Mouse (Mus musculus) Patski (cell line): Measurements from ENCODE around the gene Abhd18. TPM values are rescaled to one million over a fixed set of nuclear protein-coding genes. Genes with fewer than 3 reads are reported as not detected.
A peak's percentile ranks its signal among the peaks of the same experiment; 100 is the strongest.

Experiments
- ATAC-seq: fragments of 100-300 bp; one replicate; pipeline ENCODE4 v1.8.0; 2021
- CTCF ChIA-PET: fragments of 350-600 bp; sonication (Branson Sonifier 250); formaldehyde crosslinking; loops from one replicate; lab custom pipeline; 2022; ENCODE audit warnings: inconsistent platforms; lab: Charles Lee
- POLR2A ChIA-PET: fragments of 350-600 bp; sonication (Branson Sonifier 250); formaldehyde crosslinking; loops from one replicate; lab custom pipeline; 2022; ENCODE audit warnings: antibody characterized with exemption, inconsistent platforms; lab: Charles Lee
- DNase-seq: peaks from one replicate; pipeline ENCODE4 v3.0.0-alpha.2; 2011; ENCODE audit warnings: low read depth, low spot score
- H3K27me3 ChIP-seq: fragments of 371-371 bp; one replicate; pipeline ENCODE4 v1.5.1; 2021
- CTCF ChIP-seq: fragments of 100-300 bp; IDR thresholded peaks from one replicate; pipeline ENCODE4 v1.5.1; 2021
- in situ Hi-C: fragments of 300-500 bp; cut with MboI; formaldehyde crosslinking; loops from 3 replicates; pipeline ENCODE4 v1.11.1; 2018; ENCODE audit warnings: low pct_unique_long_range_greater_than_20kb, mixed read lengths
- polyA plus RNA-seq: library from polyadenylated mRNA; unstranded; gene quantifications from one replicate; pipeline ENCODE4 v1.2.3, GENCODE M21; 2021

The Abhd18 gene
- polyA plus RNA-seq, 1 experiment from 2014 or later, result 20.0 TPM

DNA sequence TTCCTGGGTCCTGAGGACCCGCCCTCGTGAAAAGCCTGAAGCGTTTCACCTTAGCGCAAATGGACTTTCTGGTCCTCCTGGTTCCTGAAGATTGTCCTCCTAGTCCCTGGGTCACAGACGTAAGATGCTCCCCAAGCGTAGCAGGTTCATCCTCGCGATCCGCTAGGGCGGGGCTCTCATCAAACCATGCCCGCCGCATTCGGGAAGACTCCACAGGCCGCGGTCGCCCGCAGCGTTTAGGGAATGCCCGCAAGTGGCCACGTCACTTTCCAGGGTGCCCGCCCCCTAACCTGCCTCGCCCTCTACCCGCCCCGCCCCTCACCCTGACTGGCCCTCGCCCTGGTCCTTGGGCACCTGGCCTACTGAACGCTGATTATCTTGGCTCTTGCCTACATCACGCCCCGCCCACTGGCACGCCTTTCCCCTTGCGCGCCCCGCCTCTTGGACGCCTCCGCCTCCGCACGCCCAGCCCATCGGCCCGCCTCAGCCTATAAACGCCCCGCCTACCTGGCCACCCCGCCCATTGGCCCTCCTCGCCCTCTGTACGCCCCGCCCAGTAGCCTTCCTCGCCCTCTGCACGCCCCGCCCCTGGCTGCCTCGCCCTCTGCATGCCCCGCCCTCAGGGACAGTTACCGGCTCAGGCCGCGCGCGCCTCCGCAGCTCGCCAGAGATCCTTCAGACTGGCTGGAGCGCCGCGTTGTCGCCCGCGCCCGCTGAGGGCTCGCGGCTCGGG is 102.6 kb downstream of the Abhd18 start, which contains the start of gene Larp1b:
Larp1b (plus strand) TSS at position 659 of the 733 bp plus-strand sequence.
- ChIA-PET CTCF (no interaction called here), POLR2A (no interaction called here)
- in situ Hi-C loops, result no loop called here
- no peak for TF ChIP-seq CTCF
- H3K27me3 ChIP-seq, result no peaks in the 10 kb centered on the region
- ATAC-seq, result peak; percentile 84
- DNase-seq, result peak; percentile 93

DNA sequence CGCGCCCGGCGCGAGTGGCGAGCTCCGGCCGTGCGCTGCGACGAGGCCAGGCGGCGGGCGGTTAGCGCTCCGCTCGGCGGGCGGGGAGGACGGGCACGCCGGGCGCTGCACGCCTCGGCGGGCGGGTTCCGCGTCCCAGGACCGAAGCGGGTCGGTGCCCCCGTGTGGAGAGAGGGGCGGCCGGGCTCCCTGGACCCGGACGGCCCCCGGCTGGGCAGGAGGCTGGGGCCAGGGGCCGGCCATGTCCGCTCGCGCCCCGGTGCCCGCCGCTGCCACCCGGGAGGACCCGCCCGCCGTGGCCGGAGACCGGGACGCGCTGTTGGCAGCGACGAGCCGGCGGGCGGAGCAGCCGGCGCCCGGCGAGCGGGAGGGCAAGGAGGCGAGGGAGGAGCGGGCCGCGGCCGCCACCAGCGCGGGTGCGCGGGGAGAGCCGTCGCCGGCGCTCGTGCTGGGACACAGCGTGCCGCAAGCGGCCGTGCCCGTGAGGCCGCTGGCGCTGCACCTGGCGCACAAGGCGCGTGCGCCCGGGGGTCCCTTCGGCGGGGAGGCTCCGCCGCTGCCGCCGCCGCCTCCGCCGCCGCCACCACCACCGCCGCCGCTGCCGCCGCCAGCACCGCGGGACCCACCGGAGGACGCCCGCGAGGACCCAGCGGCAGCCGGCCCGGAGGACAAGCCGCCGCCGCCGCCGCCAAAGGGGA is 103.3 kb downstream of the Abhd18 start:
- DNase-seq (no peak), ATAC-seq (peak; percentile 42)
- no peak for TF ChIP-seq CTCF
- ChIA-PET CTCF (no interaction called here), POLR2A (no interaction called here)
- H3K27me3 ChIP-seq, result no peaks in the 10 kb centered on the region
- in situ Hi-C loops, result loop anchor here (10.0 kb wide), 1 partner anchor 225 kb away; no protein-coding TSS in a partner anchor

DNA sequence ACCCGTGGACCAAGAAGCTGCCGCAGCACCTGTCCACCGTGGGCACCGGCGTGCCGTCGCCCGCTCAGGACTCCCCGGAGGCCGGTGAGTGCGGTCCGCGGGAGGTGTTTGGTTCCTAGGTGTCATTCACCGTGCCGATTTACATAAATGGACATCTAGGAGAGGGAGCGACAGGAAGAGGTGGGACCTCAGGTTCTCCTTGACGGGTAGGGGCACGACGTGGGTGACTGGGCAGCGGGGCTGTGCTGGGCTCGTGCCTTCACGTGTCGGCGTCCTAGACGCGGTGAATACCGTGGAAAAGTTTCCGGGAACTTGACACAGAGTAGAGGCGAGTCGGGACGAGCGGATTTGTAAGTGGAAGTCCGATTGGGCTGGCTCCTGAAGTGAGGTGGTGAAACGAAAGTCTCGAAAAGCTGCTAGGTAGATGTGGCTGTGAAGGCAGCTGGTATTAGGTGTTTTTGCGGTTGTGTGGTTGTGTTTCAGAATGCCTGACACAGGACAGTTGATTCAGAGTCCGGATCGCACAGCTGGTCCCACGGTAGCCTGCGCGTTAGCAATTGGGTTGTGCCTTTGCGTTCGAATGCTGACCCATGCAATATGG is 103.9 kb downstream of the Abhd18 start:
- ChIA-PET CTCF (no interaction called here), POLR2A (no interaction called here)
- no peak for TF ChIP-seq CTCF
- DNase-seq (peak; percentile 59), ATAC-seq (peak; percentile 44)
- in situ Hi-C loops, result loop anchor here (10.0 kb wide), 1 partner anchor 224 kb away; no protein-coding TSS in a partner anchor
- H3K27me3 ChIP-seq, result no peaks in the 10 kb centered on the region

DNA sequence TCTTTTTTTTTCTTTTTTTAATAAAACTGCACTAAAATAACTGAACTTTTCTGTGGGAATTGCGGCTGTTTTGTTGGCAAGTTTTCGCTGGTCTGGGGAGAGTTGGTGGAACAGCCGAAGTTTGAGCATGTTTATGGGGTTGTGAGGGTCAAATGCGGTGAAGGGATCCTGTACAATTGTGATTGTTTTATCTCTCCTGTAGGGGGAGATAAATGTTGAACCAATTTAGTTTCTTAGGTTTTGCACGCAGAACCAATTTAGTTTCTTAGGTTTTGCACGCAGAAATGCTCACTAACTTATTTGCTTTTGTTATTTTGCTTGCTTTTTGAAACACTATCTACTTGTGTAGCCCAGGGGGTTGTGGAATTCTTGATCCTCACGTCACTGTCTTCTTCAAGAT is 104.6 kb downstream of the Abhd18 start:
- in situ Hi-C loops, result loop anchor here (10.0 kb wide), 1 partner anchor 223 kb away; no protein-coding TSS in a partner anchor
- DNase-seq, result peak; percentile 25

DNA sequence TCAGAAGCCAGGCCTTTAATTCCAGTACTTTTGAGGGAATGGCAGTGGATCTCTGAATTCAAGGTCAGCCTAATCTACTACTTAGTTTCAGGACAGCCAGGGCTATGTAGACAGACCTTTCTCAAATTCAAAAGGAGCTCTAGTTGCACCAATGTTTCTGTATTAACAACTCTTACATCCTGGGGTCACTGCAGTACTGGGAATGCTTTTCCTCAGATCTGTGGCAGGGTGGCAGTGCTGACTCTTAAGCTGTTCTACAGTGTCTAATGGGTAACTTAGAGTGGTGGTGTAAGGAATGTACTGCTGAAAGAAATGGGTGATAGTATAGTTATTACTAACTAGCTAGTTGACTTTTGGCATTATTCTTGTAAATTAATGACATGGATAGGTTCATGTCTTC is 105.8 kb downstream of the Abhd18 start:
- ChIA-PET CTCF (interaction anchor here (0.7 to 2.0 kb wide), 13 partner anchors 8 to 230 kb away, joined by 3 to 8 read pairs (median 4); no protein-coding TSS in a partner anchor), POLR2A (interaction anchor here (0.6 kb wide), 1 partner anchor 164 kb away, joined by 4 read pairs; no protein-coding TSS in a partner anchor)
- no peak for ATAC-seq
- TF ChIP-seq CTCF, result no peak
- no peaks in the 10 kb centered on the region for H3K27me3 ChIP-seq
- no peak for DNase-seq
- in situ Hi-C loops, result loop anchor here (10.0 kb wide), 1 partner anchor 222 kb away; no protein-coding TSS in a partner anchor

More for the DNA sequence above, 104.6 kb downstream of the Abhd18 start:
- no peaks in the 10 kb centered on the region for H3K27me3 ChIP-seq
- ChIA-PET CTCF (no interaction called here), POLR2A (no interaction called here)
- ATAC-seq, result no peak
- TF ChIP-seq CTCF, result no peak

DNA sequence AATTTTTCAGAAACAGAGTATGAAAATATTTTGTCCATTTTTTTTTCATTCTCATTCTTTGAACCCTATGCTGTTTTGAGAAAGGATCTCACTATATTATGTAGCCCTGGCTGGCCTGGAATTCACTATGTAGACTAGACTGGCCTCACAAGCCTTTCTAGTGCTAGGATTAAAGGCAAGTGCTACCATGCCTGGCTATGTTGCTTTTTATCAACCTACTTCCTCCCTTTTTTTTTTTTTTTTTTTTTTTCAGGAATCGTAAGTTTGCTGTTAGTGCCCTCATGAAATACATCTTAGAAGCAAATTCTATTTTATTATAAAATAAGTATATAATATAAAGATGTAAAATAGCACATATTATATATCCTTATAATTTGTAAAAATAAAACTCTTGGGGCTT is 108.0 kb downstream of the Abhd18 start:
- CTCF ChIA-PET, result no interaction called here
- POLR2A ChIA-PET, result no interaction called here
- no peak for ATAC-seq
- in situ Hi-C loops, result loop anchor here (10.0 kb wide), 1 partner anchor 220 kb away; no protein-coding TSS in a partner anchor
- TF ChIP-seq CTCF, result no peak
- no peaks in the 10 kb centered on the region for H3K27me3 ChIP-seq
- DNase-seq, result no peak

DNA sequence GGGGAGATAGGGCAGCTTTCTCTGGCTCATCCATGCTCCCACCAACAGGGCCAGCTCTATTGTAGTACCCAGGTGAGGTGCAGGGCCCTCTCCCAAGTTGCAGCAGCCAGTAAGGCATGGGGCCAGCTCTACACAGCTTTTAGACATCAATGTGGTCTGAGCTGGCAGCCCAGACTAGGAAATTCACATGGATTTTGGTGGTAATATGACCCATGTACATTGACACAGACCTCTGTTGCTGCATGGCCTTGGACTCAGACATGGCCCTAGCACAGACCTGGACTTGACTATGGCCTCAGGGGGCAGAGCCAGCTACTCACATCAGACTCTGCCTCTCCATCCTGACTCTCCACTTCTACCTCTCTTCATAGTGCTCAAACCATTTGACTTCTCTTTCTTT is 112.1 kb downstream of the Abhd18 start:
- ChIA-PET POLR2A (interaction anchor here (0.6 kb wide), 1 partner anchor 66 kb away, joined by 3 read pairs; no protein-coding TSS in a partner anchor), CTCF (interaction anchor here (5.0 kb wide), 1 partner anchor 14 kb away, joined by 19 read pairs; no protein-coding TSS in a partner anchor)
- in situ Hi-C loops, result loop anchor here (10.0 kb wide), 1 partner anchor 216 kb away; no protein-coding TSS in a partner anchor
- H3K27me3 ChIP-seq, result no peaks in the 10 kb centered on the region
- no peak for DNase-seq
- no peak for TF ChIP-seq CTCF
- no peak for ATAC-seq

DNA sequence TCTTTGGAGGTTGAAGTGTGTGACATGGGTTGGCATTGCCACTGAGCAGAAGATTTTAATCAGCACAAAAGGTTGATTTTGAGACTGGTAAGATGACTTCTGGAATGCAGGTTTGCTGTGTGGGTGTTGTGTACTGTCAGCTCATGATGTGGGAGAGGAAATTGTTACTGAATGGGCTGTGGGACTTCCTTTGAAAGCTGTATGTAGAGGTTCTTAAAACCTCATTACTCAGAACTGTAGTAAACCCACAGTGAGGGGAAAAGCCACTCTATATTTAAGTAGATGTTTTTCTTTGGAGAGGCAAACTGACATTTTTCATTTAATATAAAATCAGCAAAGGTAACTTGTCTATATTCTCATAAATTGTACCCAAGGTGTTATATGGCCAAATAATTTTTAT is 134.0 kb downstream of the Abhd18 start:
- POLR2A ChIA-PET, result no interaction called here
- DNase-seq, result no peak
- ATAC-seq, result no peak
- in situ Hi-C loops, result no loop called here
- CTCF ChIA-PET, result interaction anchor here (0.7 to 1.0 kb wide), 2 partner anchors 17 to 62 kb away, joined by 3 read pairs; no protein-coding TSS in a partner anchor
- no peak for TF ChIP-seq CTCF
- no peaks in the 10 kb centered on the region for H3K27me3 ChIP-seq

DNA sequence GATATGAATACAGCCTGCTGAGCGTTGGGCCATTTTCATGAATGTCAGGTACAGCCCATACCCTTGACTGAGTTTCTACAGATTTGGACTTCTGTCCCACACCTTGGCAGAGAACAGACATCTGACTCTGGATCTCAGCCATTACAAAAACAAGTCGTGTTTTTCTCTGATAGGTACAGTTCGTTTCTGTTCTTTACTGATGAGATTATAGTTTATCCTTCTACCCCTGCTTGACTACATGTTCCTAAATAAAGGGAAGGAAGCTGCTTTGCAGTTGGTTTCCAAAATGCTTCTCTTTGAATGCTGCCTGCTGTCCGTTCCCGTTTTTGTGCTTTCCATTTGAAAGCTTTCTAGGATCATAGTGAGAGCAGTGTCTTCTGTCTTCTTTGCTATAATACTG is 140.8 kb downstream of the Abhd18 start:
- DNase-seq (no peak), ATAC-seq (no peak)
- ChIA-PET POLR2A (interaction anchor here (1.3 kb wide), 1 partner anchor 15 kb away, joined by 3 read pairs; no protein-coding TSS in a partner anchor), CTCF (interaction anchor here (1.3 kb wide), 1 partner anchor 10 kb away, joined by 3 read pairs; no protein-coding TSS in a partner anchor)
- in situ Hi-C loops, result no loop called here
- TF ChIP-seq CTCF, result no peak
- no peaks in the 10 kb centered on the region for H3K27me3 ChIP-seq

Other genes with a start within 250 kb of the Abhd18 start
- not detected for gene Slc25a31, start 138.1 kb upstream of the Abhd18 start, polyA plus RNA-seq
- gene Hspa4l, start 102.5 kb upstream of the Abhd18 start, polyA plus RNA-seq, result 97.1 TPM
- 36.7 TPM for gene Plk4, start 47.0 kb upstream of the Abhd18 start, polyA plus RNA-seq
- 9.1 TPM for gene Mfsd8, start 84 bp upstream of the Abhd18 start, polyA plus RNA-seq
- 0.06 TPM for gene 1700034I23Rik, start 55.6 kb downstream of the Abhd18 start, polyA plus RNA-seq
- 64.6 TPM for gene Larp1b, start 102.9 kb downstream of the Abhd18 start, polyA plus RNA-seq
- gene Pgrmc2, start 236.1 kb downstream of the Abhd18 start, polyA plus RNA-seq, result 99.6 TPM